Mouse (Mus musculus) gastrocnemius, postnatal 25 days (tissue): ENCODE measurements at regions not wholly inside any gene's neighbourhood (a gene's known extent, or its start where the extent isn't known, plus 50 kb on each side); places are given as distances from the start of the nearest gene placed in this dataset.

ENCODE experiments used
- DNase-seq: peaks from one replicate; pipeline ENCODE4 v3.0.0; 2022

- DNase-seq: no peak
These were observed 159.6 kb downstream of the Icos start for GRCm38 (mm10) chr1:61137210-61137885.

- no peak for DNase-seq
These were observed 160.2 kb downstream of the Icos start for GRCm38 (mm10) chr1:61137954-61138353.

- DNase-seq: peak; percentile 23
These were observed 161.7 kb downstream of the Icos start for GRCm38 (mm10) chr1:61139291-61139983.

DNA sequence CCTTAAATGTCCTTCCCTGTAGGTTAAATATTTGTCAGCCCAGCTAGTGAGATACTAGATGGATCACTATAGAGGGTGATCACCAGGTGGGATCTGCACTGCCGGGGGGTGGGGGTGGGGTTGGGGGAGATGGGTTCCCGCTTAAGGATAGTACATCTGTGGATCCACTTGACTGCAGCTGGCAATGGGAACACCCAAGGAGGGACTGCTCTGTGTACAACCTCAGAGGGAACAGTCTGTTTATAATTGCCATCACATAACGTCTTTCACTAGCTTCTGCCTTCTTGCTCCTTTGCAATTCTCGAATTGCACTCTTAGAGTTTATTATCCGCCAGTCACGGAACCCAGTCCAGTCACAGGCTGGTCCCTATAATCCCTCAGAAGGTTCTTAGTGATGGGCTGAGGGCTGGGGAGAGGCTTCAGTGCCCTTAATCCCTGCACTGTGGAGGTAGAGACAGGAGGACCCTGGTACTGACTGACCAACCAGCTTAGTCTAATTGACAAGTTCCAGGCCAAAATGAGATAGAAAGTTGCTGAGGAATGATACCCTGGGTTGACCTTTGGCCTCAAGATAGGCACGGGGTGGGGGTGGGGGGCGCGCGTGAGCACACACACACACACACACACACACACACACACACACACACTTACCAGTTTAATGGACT is 162.4 kb downstream of the Icos start:
- no peak for DNase-seq

GRCm38 (mm10) chr1:61140870-61141591 is 163.3 kb downstream of the Icos start:
- DNase-seq: no peak

DNA sequence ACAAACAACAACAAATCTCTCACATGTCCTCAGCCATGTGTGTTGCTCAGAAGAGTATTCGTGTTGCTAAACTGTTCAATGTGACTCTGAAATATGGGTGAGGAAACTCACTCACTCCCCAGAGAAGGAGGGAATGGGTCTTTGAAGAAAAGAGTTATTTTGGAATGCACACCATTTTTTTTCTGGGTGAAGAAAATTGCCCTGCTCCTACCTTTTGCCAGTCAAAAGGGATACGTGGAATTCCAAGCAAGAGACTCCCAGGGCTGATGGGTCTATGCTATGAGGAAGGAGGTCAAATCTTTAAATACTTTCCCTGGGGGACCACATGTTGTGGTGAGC is 163.8 kb downstream of the Icos start:
- no peak for DNase-seq

- peak; percentile 18 for DNase-seq
These were observed 164.2 kb downstream of the Icos start for GRCm38 (mm10) chr1:61141952-61142351.

- no peak for DNase-seq
These were observed 165.5 kb downstream of the Icos start for GRCm38 (mm10) chr1:61143030-61143753.

DNA sequence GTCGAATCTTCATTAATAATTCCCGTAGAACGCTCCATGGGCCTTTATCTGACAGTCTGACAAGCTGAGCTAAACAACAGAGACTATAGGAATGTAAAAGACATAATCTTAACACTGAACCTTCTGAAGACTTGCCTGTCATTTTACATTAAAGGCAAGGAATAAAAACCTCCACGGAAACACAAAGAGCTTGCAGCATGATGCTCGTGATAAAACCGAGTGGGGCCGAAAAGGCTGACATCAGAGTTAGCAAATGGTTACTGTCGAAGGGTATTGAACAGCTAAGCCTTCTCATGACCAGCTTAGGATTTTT is 166.0 kb downstream of the Icos start:
- DNase-seq: no peak

DNA sequence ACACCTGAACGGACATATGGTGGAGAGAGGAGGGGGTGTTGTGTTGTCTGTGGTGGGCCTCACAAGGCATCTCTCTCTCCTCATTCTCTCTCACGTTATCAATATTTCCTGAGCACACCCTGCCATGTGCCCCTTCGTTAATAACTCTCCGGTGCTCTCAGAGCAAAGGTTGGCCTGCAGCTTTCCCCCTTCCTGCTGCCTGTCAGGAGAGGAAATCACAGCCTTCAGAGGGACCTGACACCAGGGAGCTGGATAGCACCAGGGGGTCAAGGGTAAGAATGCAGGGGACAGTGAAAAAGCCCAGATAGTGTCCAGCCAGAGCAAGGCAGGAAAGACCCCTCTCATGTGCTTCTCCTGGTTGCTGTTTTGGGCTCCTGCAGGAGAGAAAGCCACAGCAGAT is 167.3 kb downstream of the Icos start:
- DNase-seq: no peak

DNA sequence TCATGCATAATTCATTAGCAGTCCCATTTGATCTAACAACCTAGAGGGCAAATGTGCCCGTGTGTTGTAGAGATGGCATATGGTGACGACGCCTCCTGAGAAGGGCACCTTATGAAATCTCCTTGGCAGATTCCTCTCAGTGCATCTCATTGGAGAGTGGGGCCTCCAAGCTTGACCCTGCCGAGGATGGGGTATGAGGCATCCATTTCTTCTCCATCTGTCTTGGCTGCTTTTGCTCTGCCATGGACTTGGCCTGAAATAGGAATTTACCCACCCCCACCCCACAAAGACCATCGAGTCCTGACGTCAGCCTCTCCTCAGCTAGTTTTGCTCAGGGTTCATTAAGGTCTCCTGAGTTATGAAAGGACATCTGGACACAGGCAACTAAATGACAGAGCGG is 167.8 kb downstream of the Icos start:
- DNase-seq: no peak

DNA sequence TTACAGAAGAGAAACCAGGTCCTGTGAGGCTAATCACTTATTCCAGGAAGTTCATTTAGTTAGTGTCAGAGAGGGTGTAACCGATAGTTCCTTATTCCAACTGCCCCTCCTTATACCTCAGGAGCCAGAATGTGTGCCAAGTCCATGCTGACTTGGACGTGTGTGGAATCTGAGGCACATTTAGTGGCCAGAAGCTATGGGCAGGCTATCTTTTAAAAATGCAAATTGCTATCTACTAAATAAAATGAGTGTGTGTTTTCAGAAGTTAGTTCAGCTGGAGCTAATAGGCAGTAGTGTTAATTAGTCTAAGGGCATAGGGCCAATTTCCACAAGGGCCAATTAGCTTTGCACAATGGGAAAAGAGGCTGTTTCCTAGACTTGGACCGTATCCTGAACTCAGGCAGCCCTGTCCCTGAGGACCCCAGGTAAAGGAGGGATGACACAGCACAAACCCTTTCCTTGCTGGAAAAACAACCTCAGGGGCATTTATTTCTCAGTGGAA is 168.5 kb downstream of the Icos start:
- DNase-seq: no peak

GRCm38 (mm10) chr1:61151742-61152141 is 174.0 kb downstream of the Icos start:
- DNase-seq: peak; percentile 36

- DNase-seq: no peak
These were observed 174.4 kb downstream of the Icos start for GRCm38 (mm10) chr1:61152157-61152556.

DNA sequence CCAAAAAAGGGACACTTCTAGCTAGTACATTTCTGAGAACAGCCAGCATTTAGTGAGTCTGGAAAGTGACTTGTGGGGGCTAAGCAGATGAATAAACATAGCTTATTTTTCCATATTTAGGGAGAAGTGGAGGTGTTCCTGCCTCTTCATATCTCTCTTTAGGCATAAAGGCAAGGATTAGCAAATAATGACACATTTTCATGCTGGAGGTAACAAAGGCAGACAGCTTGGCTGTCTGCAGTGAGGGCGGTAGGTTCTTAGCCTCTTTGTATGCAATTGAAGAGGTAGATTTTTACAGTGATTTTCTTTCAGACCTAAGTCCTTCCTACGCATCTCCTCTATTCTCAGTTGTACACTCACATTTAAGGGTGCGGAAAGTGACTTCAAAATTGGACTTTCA is 176.5 kb downstream of the Icos start:
- no peak for DNase-seq

DNA sequence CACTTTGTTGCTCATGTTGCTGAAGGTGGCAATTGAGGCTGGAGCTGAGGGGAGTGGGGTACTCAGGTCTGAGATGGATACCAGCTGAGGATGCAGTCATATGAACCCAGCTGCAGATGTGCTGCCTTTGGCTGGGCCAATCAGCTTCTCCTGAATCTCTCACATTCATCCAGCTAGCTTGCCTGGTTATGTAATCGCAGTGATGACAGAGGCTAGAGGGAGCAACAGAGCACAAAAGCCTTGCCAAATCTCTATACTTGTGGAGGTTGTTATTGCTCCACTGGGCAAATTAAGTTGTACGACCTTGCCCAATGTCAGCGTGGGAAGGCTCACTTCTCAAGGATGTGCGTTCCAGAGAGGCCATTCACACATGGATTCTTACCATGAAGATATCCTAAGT is 179.5 kb downstream of the Icos start:
- DNase-seq: peak; percentile 56

GRCm38 (mm10) chr1:61160505-61160904 is 182.8 kb downstream of the Icos start:
- no peak for DNase-seq

- no peak for DNase-seq
These were observed 186.5 kb downstream of the Icos start for GRCm38 (mm10) chr1:61164271-61164670.

- peak; percentile 12 for DNase-seq
These were observed 194.2 kb downstream of the Icos start for GRCm38 (mm10) chr1:61171941-61172340.

- peak; percentile 22 for DNase-seq
These were observed 195.2 kb downstream of the Icos start for GRCm38 (mm10) chr1:61172946-61173345.

DNA sequence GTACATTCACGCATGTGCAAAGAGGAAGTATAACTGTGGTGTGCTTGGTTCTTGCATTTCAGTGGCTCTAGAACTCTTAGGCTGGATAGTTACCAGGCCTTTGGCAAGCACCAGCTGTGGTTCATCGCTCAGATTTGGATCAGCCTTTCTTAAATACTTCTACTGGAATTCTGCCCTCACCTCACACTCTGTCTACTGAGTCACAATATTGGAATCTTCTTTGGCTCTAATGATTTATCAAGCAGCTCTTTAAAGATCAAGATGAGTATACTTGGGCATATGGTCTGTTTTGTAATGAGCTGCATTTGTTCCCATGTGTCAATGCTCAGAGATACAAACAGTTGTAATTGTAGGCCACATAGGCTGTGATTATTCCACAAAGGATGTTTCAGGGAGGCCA is 197.5 kb downstream of the Icos start:
- no peak for DNase-seq

GRCm38 (mm10) chr1:61179461-61179860 is 201.7 kb downstream of the Icos start:
- no peak for DNase-seq
